Mouse (Mus musculus): ENCODE measurements around the gene Prrxl1.

Gene Prrxl1

GRCm38 (mm10) chr14:32628584-32628983 is 29.4 kb downstream of the Prrxl1 start:
- no peak for DNase-seq

- DNase-seq, result no peak
These were observed 33.8 kb downstream of the Prrxl1 start for GRCm38 (mm10) chr14:32632908-32633600.

GRCm38 (mm10) chr14:32634015-32634682 is 34.9 kb downstream of the Prrxl1 start:
- DNase-seq, result no peak

GRCm38 (mm10) chr14:32638485-32638884 is 39.3 kb downstream of the Prrxl1 start:
- no peak for DNase-seq

- DNase-seq, result no peak
These were observed 60.6 kb downstream of the Prrxl1 start for GRCm38 (mm10) chr14:32659781-32660180.

- no peak for DNase-seq
These were observed 63.9 kb downstream of the Prrxl1 start for GRCm38 (mm10) chr14:32663099-32663498.

DNA sequence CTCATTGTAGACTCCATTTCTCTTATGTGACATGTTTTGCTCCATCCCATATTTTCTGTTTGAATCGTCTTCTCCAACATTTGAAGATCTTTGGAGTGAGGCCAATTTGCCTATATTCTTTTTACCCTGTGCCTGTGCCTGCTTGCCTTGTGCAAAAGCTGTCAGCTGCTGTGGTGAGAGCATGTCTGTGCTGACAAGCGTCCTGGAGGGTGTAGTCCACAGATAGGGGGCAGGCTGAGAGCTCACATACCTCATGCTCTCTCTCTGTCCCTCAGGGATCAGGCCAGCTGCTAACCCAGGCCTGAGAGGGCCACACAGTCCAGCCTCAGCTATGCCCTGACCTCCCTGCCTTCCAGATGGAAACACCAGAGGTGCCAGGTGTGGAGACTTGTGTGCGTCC is 74.0 kb downstream of the Prrxl1 start:
- DNase-seq, result no peak

- no peak for DNase-seq
These were observed 79.4 kb downstream of the Prrxl1 start for GRCm38 (mm10) chr14:32678565-32678964.

- no peak for DNase-seq
These were observed 82.4 kb downstream of the Prrxl1 start for GRCm38 (mm10) chr14:32681603-32682002.

DNA sequence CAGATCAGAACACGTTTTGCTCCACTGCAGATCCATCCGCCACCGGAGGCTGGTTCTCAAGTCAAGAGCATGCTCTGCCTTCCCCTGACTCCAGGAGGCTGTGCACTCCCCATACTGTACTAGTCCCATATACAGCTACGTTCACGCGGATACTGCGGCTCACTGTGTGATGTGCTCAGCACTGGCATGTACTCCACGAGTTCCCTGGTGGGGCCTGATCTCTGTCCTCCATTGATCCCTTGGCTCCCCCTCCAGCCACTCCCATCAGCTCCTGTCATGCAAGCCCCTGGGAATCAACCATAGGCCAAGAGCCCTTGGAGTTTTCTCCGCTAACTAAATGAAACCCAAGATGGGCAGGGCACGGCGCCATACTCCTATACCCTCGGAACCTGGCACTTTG is 83.3 kb downstream of the Prrxl1 start:
- DNase-seq, result no peak

DNA sequence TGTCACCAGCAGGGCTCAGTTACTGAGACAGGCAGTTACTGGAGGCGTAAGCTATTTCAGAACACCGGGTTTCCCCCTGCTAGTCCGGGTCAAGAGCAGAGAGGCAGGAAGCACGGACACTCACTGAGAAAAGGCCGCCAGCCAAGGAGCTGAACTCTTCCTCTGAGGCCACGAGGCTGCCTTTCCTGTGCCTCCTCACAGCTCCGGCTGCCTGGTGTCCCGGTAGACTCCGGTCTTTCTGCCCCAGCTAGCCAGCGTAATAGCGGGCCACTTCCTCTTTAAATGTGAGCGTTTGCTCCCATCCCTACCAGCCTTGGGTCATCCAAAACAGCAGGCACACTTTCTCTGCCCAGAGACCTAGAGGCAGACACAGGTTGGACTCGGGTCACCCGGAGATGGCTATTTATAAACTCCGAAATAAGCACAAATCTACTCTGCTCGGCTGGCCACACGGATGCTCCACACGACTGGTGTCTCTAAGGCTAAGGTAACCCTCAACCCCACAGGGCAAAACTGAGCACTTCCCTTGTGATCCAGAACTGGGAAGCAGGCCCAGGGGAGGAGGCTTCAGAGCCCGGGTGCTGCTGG is 84.1 kb downstream of the Prrxl1 start:
- DNase-seq, result peak; percentile 8 to 23

DNA sequence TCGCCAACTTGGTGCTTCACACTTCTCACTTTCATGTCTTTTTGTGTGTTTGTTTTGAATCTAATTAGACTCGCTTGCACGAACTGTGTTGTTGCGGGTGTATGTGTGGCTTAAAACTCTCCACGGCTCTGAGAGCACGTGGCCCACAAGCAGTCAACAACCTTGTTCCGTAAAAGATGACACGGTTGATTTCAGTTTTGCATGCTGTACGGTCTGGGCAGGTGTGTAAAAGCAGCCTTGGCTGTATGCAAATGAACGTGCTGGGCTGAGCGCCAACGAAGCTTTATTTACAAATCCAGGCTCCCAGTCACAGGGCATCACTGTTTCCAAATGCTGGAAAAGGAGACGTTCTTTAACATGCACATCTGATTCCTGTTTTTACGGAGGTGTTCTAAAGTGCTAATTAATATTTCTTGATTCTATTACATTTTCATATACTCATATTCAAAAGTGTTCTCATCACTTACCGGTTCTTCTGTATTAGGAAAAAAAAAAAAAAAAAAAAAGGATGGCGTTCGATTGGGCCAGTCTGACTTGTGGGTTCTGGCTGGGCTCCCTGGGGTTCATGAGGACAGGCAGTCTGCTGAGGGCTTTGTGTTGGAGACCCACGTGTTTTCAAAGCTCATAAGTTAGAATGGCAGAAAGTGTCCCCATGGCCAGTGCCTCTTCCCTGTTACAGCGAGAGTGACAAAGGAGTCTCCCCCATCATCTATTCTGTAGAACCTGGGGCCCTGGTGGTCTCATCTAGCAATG is 85.0 kb downstream of the Prrxl1 start:
- DNase-seq, result peak; percentile 27 to 28

- DNase-seq, result no peak
These were observed 85.5 kb downstream of the Prrxl1 start for GRCm38 (mm10) chr14:32684735-32685105.

DNA sequence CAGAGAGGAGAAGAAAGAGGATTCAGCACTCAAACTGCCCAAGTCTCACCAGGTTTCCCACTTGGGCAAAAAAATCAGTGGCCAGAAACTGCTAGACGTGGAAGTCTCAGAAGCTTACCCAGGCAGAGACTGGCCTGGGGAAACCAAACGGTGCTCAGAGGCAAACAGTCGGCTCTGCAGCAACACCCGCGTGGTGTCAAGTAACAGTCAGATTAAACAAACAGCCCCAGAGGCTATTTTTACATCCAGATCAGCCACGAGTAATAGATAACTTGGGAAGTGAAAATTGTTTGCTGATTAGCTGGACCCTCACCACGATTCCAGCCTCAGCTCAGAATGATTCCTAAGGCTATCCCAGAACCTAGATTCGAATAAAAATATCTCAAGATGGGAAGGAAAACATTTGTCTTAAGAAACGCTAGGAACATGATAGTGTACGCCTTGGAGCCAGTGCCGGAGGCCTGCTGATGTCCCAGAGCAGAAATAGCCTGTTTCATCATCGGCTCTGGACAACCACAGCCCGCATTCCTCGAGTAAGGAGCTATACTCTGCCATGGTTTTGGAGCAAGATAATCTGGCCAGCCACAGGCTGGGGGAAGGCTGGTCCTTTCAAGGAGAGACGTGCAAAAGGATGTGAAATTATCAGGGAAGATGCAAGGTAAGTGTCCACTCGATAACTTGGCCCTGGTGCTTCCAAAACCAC is 86.1 kb downstream of the Prrxl1 start, which contains the start of gene 3425401B19Rik:
Gene 3425401B19Rik, minus strand, starts transcription at position 170 of the 703 bp plus-strand sequence.
- no peak for DNase-seq

- DNase-seq, result no peak
These were observed 96.7 kb downstream of the Prrxl1 start for GRCm38 (mm10) chr14:32695906-32696305.

DNA sequence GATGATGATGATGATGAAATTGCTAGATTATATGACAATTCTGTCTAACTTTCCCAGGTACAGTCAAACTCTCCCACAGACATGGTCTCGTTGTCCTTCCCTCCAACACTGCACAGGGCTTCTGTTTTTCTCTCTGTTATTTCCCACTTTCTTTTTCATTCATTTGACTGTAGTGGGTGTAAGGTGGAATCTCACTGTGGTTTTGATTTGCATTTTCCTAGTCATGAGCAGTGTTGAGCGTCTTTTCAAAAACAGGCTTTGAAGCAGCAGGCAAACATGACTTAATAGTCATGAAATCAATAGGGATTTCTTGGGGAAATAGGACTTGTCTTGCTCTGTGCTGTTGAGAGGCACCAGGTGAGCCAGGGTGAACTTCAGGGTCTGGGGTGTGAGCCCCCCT is 97.1 kb downstream of the Prrxl1 start:
- DNase-seq, result no peak

DNA sequence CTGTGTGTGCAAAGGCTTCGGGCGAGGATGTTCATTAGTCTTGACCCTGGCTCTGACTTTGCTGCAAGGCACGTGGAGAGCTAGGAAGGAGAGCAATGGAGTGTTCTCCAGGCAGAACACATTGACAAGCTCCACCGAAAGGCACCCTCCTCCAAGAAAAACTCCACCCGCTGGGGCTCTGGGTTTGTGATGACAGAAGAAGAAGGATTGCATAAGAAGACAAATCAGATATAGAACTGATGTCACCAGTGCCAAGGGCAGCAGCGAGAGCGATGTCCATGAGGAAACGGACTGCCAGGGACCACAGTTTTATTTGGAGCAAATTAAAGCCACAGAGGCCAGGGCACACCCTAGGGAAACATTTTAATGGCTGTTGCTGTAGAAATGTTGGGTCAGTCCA is 98.6 kb downstream of the Prrxl1 start:
- no peak for DNase-seq

DNA sequence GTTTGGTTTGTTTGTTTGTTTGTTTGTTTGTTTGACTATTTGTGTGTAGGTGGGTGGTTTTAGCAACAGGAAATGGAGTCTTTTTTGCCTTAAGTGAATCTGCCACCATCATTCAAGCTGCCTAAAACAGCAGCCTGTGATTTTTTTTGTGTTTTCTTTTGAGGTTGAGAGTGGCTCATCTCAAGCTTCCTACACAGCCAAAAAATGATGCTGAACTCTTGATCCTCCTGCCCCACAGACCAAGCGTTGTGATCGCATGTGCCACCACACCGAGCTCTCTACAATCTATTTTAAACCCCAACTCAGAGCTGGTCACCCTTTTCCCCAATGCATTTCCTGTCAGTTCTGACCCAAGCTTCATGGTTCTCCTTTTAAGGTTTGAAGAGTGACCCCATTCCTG is 99.3 kb downstream of the Prrxl1 start:
- DNase-seq, result no peak

Measured in kidney, adult 8-10 months (tissue).